Mouse (Mus musculus) stomach, adult 2 months (tissue): ENCODE results near the gene Olfr972. TPM values are rescaled to one million over a fixed set of nuclear protein-coding genes. Genes with fewer than 3 reads are reported as not detected.

Experiments used
- polyA plus RNA-seq: library from polyadenylated mRNA; depleted of rRNA; stranded (reverse); fragments of >200 nt; gene quantifications from 2 replicates; pipeline ENCODE4 v1.2.3, GENCODE M21; 2012; rRNA removed

Olfr972 gene
- not detected in 2 replicates for polyA plus RNA-seq

DNA sequence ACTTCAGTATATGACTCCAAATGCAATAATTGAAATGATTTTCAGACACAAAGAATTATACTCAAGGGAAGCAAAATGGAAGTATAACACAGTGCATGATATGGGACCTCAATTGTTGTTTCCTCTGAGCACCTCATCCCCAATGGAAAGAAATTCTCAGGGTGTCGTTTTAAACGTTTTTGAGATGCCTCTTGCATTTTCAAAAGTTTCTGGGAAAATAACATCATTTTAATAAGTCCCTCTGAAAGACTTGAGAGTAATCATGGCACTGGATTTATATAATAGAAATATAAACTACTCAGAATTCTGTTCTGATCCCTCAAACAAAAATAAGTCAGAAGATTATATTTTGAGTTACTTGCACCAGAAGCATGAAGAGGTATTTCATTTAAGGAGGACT is at the start of gene Olfr972:
TSS of gene Olfr972 (plus strand) at position 301 of the 400 bp plus-strand sequence.

DNA sequence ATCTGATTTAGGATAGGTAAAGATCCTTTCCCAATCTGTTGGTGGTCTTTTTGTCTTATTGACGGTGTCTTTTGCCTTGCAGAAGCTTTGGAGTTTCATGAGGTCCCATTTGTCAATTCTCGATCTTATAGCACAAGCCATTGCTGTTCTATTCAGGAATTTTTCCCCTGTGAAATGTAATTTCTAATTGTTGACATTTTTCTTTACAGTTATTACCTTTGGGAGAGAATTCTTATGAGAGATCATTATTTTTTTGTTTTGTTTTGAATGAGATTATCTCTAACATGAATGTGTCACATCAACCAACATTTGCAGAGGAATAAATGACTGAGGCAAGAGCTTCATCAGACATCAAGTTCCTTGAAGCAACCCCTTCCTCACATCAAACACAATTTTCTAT is 29.6 kb upstream of the Olfr972 start, which contains the start of gene Olfr971:
TSS of gene Olfr971 (plus strand) at position 301 of the 400 bp plus-strand sequence.

DNA sequence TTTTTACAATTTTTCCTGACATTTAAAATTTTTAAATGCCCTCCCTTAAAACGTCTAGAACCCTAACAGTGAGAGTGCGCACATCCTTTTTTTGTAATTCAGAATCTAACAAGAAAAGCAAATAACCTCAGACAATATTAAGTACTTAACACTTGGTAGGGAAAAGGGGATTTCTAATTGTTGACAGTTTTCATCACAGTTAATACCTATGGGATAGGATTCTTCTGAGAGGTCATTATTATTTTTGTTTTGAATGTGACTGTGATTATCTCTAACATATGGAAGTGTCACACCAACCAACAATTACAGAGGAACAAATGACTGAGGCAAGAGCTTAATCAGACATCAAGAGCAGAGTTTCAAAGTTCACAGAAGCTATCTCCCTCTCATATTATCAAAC is 40.8 kb downstream of the Olfr972 start, which contains the start of gene Olfr229:
TSS of gene Olfr229 (plus strand) at position 301 of the 400 bp plus-strand sequence.

Other genes starting within 250 kb of the Olfr972 start
- not detected in 2 replicates for gene Olfr960, start 245.0 kb upstream of the Olfr972 start, polyA plus RNA-seq
- gene Olfr961, start 221.3 kb upstream of the Olfr972 start, polyA plus RNA-seq: not detected in 2 replicates
- not detected in 2 replicates for gene Olfr963, start 199.2 kb upstream of the Olfr972 start, polyA plus RNA-seq
- not detected in 2 replicates for gene Olfr149, start 159.3 kb upstream of the Olfr972 start, polyA plus RNA-seq
- gene Olfr965, start 155.1 kb upstream of the Olfr972 start, polyA plus RNA-seq: not detected in 2 replicates
- gene Olfr150, start 135.4 kb upstream of the Olfr972 start, polyA plus RNA-seq: not detected in 2 replicates
- not detected in 2 replicates for gene Olfr967, start 120.2 kb upstream of the Olfr972 start, polyA plus RNA-seq
- gene Olfr968, start 83.2 kb upstream of the Olfr972 start, polyA plus RNA-seq: not detected in 2 replicates
- gene Olfr969, start 75.5 kb upstream of the Olfr972 start, polyA plus RNA-seq: not detected in 2 replicates
- gene Olfr970, start 57.6 kb upstream of the Olfr972 start, polyA plus RNA-seq: not detected in 2 replicates
- not detected in 2 replicates for gene Olfr971, start 29.5 kb upstream of the Olfr972 start, polyA plus RNA-seq
- gene Olfr229, start 40.9 kb downstream of the Olfr972 start, polyA plus RNA-seq: not detected in 2 replicates
- gene Olfr974, start 71.1 kb downstream of the Olfr972 start, polyA plus RNA-seq: not detected in 2 replicates
- 0.04 TPM in 1 of 2 replicates, not detected in the other for gene Olfr975, start 85.6 kb downstream of the Olfr972 start, polyA plus RNA-seq
- gene Olfr976, start 94.7 kb downstream of the Olfr972 start, polyA plus RNA-seq: not detected in 2 replicates
- not detected in 2 replicates for gene Olfr978, start 125.7 kb downstream of the Olfr972 start, polyA plus RNA-seq
- gene Olfr979, start 137.0 kb downstream of the Olfr972 start, polyA plus RNA-seq: not detected in 2 replicates
- gene Olfr980, start 143.2 kb downstream of the Olfr972 start, polyA plus RNA-seq: not detected in 2 replicates
- not detected in 2 replicates for gene Olfr981, start 155.0 kb downstream of the Olfr972 start, polyA plus RNA-seq
- not detected in 2 replicates for gene Olfr982, start 207.4 kb downstream of the Olfr972 start, polyA plus RNA-seq
- gene Olfr983, start 227.2 kb downstream of the Olfr972 start, polyA plus RNA-seq: not detected in 2 replicates
- not detected in 2 replicates for gene Olfr984, start 247.8 kb downstream of the Olfr972 start, polyA plus RNA-seq